Mouse (Mus musculus) gastrocnemius, adult 8-10 months (tissue): Measurements from ENCODE around the gene Adam23. TPM values are rescaled to one million over a fixed set of nuclear protein-coding genes. Genes with fewer than 3 reads are reported as not detected.
A peak's percentile ranks its signal among the peaks of the same experiment; 100 is the strongest.
"Not testable (repeated sequence)": the region's sequence is repeated elsewhere in the genome, so short reads cannot be mapped to it uniquely, and the experiment has no call there.

Experiments used
- DNase-seq, 2 experiments: peaks; one replicate each; pipeline ENCODE4 v3.0.0; 2022; ENCODE audit warnings: low spot score in 2 of 2
- total RNA-seq, 4 experiments: library from RNA; stranded (reverse); gene quantifications; 2 replicates each; pipeline ENCODE4 v1.2.4; 2022

Adam23 gene
- total RNA-seq, 4 experiments from 2014 or later = 0.56 to 1.6 (median 0.87) TPM

GRCm38 (mm10) chr1:63573864-63574611 is 128.3 kb downstream of the Adam23 start:
- DNase-seq = no peak

- DNase-seq = no peak
These were observed 131.1 kb downstream of the Adam23 start for GRCm38 (mm10) chr1:63576803-63577202.

- no peak for DNase-seq
These were observed 133.5 kb downstream of the Adam23 start for GRCm38 (mm10) chr1:63579153-63579552.

GRCm38 (mm10) chr1:63586869-63587268 is 141.2 kb downstream of the Adam23 start:
- no peak for DNase-seq

- no peak for DNase-seq
These were observed 158.3 kb downstream of the Adam23 start for GRCm38 (mm10) chr1:63603870-63604500.

- no peak for DNase-seq
These were observed 163.9 kb downstream of the Adam23 start for GRCm38 (mm10) chr1:63609613-63610012.

- DNase-seq = no peak
These were observed 168.9 kb downstream of the Adam23 start for GRCm38 (mm10) chr1:63614594-63614993.

GRCm38 (mm10) chr1:63615668-63616067 is 170.0 kb downstream of the Adam23 start, which contains the start of gene Gm39653:
Gm39653 (plus strand) TSS chr1:63615968.
- no peak for DNase-seq

GRCm38 (mm10) chr1:63628211-63628610 is 182.5 kb downstream of the Adam23 start:
- DNase-seq = peak in 1 of 2 experiments; percentile 45

- not testable (repeated sequence) for DNase-seq
These were observed 184.7 kb downstream of the Adam23 start for GRCm38 (mm10) chr1:63630390-63630789.

- no peak for DNase-seq
These were observed 194.2 kb downstream of the Adam23 start for GRCm38 (mm10) chr1:63639921-63640320.

Other genes starting within 250 kb of the Adam23 start
- gene Gpr1, start 231.3 kb upstream of the Adam23 start, total RNA-seq = under 1 TPM; 0.15 to 0.52 (median 0.44) TPM
- gene Zdbf2, start 172.6 kb upstream of the Adam23 start, total RNA-seq = under 1 TPM; 0.13 to 0.65 (median 0.27) TPM
- gene Gm39653, start 170.1 kb downstream of the Adam23 start, total RNA-seq = not detected
- not detected for gene Dytn, start 241.0 kb downstream of the Adam23 start, total RNA-seq